Mouse (Mus musculus): ENCODE data around the gene Wdfy1. TPM values are rescaled to one million over a fixed set of nuclear protein-coding genes. Genes with fewer than 3 reads are reported as not detected.
A peak's percentile ranks its signal among the peaks of the same experiment; 100 is the strongest.

The Wdfy1 gene
- polyA plus RNA-seq, 2 experiments from 2014 or later: 26.5 to 28.1 TPM

DNA sequence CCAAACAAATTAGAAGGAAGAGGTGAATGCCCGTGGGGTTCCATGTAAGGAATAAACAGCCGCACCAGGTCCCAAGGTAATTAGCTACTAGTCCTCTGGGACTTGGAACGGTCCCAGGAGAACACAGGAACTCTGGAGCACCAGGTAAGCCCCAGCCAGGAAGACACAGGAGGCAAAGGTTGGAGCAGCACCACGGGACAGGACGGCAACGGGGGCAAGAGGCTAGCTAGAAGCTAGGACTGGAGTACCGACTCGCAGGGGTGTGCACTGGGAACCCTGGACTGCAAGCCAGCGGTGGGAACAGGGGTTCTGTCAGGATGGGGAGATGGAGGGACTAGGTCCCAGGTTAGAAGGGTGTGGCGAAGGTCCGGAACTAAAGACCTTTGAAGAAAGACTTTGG, 15.3 kb downstream of the Wdfy1 start:
- no peak for ATAC-seq

DNA sequence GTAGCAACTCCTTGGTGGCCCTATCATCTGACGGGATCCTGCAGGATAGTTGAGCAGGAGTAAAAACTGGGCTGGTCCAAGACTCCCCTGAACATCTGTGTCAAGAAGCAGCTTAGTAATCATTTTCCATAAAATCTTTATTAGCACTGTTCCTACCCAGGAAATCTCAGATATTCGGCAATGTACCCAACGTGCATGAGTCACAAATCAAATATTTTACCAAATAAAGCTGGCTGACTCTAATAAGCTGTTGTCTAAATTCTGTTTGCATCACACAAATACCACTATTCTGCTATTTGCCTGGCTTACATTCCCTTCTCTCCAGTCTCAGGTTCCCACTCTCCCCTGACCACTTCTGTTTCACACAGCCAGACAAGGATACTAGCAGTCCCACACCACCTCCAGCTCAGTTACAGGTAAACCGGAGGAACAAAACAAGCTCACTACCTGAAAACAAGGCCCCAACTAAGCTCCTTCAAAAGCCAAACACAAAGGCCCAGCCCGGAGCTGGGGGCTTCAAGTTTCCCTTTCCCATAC, 16.4 kb downstream of the Wdfy1 start:
- no peak for ATAC-seq

DNA sequence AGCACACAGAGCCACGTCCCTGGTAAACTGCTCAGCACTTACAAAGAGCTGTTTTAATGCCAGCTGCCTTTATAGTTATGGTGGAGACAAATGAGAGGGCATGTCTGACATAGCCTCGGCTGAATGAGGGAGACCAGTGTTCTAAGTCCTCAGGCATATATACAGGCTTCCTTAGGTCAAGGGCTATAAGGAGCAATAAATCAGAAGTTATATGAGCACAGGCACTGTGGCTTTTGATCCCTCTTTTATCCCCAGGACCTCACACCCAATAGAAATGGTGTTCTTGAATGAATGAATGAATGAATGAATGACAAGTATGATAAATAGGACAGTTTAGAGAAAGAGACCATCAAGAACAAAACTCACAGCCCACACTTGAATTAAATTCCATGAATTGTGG, 16.9 kb downstream of the Wdfy1 start:
- no peak for ATAC-seq

DNA sequence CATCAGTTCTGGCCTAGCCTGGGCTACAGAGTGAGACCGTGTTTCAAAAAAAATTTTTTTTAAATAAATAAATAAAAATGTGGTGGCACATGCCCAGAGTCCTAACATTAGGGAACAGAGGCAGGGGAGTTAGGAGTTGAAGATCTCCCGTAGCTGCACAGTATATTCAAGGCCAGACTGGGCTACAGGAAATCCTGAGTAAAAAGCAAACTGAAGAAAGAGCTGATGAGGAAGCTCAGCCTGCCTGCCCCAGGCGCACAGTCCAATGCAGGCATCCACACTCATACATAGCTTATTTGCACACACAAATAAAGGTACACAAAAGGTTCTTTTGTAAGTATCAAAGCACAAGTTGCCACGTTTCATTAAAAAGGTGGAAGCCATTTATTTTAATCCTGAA, 18.3 kb downstream of the Wdfy1 start:
- no peak for ATAC-seq

DNA sequence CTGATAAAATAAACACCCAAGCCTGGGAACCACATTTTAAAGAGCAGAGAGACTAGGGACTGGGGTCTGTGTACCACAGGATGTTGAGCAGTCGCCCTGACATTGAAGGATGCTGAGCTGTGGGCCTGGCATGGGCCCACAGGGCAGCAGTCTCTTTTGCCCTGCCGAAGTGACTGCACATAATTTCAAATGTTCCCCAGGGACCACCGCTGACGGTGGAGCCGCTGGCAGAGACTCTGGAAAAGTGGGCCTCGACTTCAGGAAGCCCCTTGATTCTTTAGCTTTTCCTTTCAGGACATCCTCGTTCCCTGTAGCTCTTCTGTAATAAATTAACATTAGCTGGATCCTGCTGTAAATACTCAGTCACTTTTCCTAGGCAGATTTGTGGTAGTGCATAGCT, 18.8 kb downstream of the Wdfy1 start:
- no peak for ATAC-seq

DNA sequence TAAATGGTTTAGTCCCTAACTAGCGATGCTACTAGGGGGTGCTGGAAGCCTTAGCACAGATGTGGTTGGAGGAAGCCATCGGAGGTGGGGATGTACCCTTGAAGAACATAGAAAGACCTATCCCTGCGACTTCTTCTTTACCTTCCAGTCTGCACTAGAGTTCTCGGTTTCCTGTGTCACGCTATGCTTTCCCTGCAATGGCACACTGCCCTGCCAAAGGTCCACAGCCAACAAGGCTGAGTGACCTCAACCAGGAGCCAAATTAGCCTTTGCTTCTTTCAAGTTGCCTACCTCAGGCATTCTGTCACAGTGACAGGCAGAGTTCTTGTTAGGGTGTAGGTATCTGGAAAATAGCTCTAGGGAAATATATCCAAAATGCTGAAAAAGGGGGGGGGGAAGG, 19.5 kb downstream of the Wdfy1 start:
- ATAC-seq: no peak

DNA sequence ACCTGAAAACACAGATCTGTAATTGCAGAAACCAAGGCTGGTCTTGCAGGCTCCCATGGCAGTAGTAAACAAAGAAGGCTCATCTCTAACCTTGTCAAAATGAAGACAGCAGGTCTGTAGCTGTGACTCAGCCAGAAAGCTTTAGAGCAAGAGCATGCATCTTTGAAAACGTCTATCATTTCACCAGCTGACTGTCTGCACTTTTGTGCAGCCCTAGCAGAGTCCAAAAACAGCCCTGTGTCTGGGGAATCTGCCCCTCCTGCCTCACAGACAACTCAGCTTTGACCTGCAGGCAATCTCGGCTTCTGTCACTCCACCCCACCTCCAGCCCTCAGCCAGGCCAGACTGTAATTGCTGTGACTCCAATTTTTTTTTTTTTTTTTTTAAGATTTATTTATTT, 20.6 kb downstream of the Wdfy1 start:
- ATAC-seq: no peak

DNA sequence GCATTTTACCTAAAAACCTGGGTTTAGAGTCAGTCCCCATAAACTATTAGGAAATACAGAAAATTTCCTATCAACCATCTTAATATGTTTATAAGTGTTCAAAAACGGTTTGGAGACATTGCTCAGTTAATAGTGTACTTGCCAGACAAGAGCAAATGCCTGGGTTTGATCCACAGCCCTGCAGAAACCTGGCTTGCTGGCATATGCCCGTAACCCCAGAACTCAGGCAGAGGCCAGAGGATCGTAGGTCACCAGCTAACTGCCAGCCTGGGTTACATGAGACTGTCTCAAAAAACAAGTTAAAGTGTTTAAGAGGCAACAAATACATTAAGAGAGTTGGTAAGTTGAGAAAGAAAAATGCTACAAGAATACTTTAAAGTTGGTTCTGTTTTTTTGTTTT, 21.0 kb downstream of the Wdfy1 start:
- no peak for ATAC-seq

DNA sequence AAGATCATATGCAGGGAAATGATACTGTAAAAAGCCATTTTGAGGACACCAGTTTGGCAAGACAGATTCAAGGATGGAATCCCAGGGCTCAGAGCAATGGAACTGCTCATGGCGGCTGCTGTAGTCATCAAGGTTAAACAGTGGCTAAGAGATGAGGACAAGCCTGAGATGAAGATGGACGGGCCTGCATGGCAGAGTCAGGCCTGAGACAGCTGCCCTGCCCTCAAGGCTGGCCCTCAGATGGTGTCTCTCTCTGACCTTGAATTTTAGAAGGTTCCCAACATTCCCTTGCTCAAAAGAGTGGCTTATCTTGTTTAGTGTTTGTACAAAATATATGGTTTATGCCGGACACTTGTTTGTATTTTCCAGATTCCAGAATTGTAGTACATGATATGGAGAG, 22.5 kb downstream of the Wdfy1 start:
- ATAC-seq: no peak

DNA sequence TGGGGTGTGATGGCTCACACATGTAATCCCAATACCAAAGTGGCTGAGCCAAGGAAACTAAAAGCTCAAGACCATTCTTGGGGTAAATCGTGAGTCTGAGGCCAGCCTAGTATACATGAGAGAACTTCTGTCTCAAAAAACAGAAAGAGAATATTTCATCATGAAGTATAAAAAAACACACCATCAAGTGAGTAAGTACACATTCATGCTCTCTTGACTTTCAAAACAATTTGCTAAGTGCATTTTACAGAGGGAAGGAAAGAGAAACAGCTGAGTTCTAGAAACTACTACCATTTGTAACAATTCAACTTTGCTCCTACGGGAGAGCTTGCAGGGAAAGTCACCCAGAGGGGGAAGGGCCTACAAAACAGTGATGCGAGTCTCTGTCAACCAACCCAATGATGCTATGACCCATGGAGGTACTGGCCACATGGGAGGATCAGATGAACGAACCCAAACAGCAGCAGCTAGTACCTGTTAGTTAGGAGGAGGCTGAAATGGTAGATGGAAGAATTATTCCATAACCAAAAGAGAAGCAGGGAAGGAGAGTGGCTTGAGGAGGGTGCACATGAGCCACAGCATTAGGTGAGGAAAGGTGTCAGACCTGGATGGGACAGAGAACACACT, 23.1 kb downstream of the Wdfy1 start:
- no peak for ATAC-seq

DNA sequence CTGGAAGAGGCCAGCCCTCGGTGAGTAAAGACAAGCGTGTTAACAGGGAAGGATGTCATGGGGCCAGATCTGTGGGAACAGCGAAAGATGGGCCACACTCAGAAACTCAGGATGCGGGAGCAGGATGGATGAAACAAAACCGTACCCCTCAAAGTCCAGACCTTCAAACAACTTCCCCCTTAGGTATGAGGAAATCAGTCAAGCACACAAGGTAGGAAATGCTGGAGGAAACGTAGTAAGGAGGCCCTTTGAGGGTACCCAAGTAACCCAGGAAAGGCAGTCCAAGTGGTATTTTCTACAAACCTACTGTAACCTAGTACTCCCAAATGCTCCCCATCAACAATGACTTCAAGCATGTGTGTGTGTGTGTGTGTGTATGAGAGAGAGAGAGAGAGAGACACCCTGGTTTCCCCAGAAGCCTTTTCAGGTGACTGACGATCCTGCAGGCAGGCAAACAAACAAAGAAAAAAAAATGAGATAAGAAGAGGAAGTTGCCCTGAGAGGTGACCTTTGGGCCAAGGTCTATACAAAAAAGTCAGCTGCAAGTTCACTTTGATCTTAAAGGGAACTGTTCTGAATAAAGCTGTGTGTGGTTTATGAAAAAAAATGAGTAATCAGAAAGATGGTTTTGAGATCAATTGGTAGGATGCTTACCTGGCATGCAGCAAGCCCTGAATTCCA, 23.8 kb downstream of the Wdfy1 start:
- ATAC-seq: peak; percentile 79

DNA sequence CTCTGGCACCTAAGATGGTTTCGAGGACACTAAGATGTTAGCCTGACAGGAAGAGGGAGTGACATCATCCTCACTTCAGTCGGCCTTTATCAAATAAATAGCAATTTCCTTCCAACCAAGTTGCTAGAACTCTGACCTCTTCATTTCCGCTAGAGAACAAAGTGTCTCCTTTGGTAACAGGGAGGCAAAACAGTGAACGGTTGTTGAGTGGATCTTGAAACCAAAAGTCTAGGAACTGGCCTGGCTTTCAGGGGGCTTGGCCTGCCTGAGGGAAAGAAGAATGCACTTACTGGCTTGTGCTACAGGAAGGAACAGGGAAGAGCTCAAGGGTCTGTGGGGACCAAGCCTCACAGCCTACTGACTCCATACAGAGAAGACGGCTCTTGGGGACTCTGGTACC, 24.8 kb downstream of the Wdfy1 start:
- ATAC-seq: peak; percentile 69

DNA sequence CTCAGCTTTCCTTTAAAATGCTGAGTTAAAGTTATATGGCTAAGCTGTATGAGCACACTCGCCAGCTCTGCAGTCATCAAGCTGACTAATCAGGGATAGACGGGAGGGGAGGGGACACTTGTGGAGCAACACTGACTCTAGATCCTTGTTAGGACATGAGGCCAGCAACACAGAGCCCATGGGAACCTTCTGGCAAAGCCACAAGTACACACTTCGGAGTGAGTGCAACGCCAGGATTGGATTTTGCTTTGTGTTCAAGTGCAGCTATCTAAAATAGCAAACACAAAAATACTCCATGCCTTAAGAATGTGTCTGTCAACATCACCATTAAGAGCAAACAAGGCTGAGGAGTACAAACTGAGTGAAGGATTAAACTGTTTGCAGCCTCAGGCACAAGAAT, 29.9 kb downstream of the Wdfy1 start:
- ATAC-seq: no peak

DNA sequence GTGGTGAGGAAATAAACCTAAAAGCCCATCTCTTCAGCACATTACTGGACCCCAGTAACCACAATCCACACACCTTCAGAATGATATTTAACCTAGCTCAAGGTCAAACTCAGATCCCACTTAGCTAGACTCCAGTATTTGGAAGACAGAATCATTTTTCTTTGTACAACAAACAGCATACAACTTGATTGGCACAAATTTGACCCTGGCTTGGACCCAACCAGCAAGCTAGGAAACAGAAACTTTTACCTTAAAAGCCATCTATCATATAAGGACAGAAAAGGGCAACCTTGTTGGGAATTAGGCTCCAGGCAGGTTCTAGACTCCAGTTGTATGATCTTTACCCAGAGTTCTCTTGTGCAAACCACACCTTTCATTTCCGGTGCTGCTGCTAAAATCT, 32.6 kb downstream of the Wdfy1 start:
- ATAC-seq: no peak

DNA sequence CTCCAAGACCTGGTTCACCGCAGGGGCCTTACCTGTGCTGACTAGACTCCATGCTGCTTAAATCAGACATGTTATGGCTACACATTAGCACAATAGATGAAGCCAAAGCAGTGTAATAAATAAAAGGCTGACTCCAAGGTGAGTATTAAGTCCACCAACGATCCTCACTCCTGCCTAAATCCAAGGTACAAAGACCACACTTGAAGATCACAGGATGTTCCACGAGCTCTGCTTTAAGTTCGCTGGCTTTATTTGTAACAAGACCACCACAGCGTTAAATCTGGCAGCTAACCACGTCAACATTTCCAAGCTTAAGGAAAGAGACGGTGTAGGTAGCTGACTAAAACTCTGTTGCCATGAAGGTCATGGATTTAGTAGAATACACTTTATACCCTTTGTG, 33.0 kb downstream of the Wdfy1 start:
- ATAC-seq: no peak

DNA sequence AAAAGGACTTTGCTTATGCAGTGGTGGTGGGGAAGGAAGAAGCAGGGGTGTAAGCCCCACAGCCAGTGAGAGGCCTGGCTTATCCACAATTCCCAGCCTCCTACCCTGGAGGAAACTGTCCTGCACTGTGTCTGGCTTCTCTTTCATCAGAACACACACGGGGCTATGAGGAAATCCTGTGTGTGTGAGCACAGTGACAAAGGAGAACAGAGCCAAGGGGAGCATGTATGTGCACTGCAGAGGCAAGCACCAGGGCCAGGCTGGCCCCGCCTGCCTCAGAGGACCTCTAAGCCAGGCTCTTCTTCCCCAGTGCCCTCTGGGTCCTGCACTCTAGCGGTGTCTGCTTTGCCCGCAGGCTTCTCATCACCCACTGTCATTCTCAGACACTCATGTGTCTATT, 34.9 kb downstream of the Wdfy1 start:
- ATAC-seq: no peak

DNA sequence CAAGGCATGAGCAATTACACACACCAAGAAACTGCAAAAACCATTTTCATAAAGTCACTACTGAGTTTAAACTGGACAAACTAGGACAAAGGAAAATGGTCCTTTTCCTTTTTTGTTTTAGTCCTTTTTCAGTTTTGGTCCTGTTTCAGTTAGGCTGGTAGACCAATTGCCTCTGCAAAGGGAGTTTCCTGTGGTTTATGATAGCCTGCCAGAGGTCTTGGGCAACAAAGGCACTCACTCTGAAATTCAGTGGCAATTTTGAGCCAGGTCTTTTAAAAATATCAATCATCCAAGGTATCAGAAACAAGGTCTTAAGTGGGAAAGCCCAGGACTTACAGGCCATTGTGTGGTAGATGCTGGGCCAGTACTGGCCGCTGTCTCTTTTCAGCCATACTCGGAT, 36.2 kb downstream of the Wdfy1 start:
- ATAC-seq: no peak

DNA sequence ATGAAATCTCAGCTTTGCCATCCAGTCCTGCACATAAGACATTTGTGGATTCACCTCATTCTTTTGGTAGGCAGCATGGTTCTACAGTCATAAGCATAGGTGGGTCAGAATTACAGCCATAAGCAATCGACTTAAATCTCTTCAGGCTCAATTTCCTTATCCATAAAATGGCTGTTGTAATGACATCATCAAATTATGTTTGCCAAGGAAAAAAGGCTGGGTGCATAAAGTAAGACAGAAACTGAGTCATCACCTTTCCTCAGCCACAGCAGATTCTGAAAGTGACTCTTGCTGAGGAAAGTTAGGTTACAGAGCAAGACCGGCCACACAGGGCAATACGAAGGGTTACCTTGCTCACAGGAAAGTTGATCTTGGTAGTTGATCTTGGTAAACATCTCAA, 39.5 kb downstream of the Wdfy1 start:
- no peak for ATAC-seq

DNA sequence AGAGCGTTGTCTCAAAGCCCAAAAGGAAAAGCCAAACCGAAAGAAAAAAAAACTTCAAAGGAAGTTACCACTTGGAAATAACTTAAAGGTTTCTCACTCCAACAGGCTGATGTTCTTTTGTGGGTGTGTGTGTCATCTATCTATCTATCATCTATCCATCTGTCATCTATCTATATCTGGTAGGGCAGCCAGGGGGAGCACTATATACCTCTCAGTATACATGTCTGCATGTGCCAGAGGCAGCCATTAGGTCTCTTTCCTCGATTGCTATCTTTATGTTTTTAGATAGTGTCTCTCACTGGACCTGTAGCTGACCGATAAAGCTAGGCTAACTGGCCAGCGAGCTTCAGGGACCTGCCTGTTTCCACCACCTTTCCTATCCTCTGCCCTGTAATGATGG, 41.1 kb downstream of the Wdfy1 start:
- ATAC-seq: peak; percentile 57

DNA sequence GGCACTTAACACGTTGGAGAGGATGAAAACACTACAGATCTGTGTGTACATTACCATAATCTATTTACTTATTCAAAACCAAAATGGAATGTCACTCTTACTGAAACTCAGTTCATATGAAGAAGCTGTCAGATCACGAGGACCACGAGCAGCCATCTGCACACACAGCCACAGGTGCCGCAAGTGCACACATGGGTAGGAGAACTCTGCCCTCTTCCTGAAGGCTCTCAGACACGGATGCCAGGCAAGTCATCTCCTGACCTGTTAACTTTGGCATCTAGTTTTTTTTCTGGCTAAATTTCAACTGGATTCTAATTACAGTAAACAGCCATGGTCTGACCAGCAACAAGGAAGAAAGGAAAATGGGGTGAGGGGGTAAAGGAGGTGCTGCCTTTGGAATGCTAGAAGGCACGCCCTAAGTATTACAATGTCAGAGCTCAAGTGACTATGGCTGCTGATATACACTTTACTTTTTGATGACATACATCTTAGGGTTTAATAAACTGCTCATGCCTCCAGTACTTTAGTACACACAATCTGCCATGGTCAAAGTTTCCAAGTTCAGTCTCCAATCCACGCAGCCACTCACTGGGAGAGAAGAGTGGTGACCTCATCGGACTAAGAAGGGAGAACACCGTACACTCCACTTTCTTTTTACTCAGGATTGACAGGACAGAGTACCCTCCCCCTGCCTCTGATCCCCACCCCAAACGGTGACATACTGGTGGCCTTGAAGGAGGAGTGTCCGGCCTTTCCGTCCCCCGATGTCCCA, 61.6 kb downstream of the Wdfy1 start:
- no peak for ATAC-seq

DNA sequence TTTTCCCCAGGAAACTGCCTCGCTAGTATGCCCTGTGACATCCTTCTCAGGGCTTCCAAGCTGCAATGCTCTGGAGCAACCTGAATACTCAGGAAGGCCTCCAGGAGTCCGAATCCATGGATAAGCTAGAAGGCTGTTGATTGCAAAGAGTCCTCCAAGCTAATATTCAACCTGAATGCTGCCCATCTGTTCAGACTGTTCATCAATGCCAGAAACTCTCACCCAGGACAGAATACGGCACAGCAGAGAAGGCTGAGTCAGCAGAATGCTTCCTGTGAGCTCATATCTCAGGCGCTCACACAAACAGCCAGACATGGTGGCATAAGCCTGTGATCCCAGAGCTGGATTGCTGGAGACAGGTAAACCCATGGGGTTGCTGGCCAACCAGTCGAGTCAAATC, 62.9 kb downstream of the Wdfy1 start:
- ATAC-seq: no peak

DNA sequence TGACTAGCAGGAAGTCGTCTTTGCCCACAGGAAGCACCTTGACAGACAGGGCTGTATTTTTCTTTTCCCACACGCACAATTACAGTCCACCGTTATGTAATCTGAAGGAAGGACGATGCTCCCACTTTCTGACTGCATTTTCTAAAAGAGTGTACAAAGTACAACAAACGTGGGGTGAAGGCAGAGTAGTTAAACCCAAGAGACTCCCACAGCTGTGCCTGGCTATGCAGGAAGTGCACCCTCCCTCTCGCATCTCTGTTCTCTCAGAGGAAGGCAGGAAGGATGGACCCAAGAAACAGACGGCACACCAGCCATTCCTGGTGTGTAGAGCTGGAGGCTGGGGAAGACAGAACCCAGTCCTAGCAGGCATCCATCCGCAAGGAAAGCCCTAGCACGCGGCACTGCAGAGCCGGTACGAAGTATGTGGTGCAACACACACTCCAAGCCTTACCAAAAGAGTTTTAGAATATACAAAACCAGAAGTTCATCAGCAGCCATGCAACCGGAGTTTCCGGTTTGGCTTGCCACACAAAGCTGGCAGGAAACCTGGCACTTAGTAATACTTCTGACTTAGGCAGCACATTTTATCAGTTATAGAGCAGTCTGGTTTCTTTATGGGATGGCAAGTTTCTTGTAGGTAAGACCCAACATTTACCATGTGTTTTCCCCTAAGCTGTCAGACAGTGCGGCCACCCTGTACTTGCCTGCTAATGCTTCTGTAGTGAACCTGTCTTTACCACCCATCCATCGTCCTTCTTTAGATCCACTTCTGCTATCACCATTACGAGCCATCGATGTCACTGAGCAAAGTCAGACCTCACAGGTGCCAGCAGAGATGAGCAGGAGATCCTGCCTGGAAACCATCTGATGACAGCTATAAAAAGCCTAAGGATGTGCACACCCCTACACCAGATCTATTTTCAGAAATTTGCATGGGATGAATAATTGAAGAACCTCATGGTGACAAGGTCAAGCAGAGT, 64.5 kb downstream of the Wdfy1 start:
- ATAC-seq: peak; percentile 87

DNA sequence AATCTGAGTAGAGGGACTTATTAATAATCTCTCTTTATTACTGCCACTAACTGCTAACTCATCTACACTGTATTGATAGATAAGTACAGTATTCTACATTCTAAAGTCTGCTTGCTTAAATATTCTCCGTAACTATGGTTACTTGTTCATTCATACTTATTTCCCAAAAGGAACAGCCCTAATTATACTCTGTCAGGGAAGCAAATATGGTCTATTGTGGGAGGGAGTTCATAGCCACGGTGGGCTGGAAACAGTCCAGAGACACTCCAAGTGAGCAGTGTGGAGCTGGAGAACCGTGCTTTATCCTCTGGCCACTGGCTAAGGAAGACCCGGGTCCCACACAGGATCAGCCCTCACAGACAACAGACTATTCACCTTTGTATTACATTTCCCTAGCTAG, 65.3 kb downstream of the Wdfy1 start:
- ATAC-seq: no peak
